Mouse (Mus musculus): Measurements from ENCODE around the gene Vps53.

DNA sequence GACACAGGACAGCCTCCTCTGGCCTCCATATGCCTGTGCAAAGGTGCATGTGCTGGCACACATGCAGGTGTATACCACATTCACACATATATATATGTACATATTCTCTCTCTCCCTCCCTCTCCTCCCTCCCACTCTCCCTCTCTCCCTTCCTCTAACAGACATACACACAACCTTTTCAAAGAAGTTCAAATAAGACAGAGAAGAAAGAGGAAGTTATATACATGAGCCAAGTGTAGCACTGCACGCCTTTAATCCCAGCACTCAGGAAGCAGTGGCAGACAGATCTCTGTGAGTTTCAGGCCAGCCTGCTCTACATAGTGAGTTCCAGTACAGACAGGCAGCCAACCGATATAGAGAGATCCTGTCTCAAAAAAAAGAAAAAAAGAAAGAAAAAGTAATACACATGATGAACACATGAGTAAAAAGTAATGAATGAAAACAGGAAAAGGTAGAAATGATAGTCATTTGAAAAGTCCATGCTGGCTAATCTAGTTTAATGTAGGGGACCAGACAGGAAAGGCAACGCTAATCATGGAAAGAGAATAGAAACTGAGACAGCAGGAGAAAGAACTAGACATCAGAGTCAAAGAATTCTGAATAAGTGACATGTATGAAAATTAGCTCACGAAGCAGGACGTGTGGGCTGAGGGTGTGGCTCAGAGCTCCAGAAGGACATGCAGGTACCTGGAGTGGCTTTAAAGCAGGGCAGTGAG, 26.1 kb downstream of the Vps53 start:
- TF ChIP-seq CTCF (IDR thresholded peaks at IDR 0.05) (no peak), POLR2A (IDR thresholded peaks at IDR 0.05; ENCODE audit: insufficient read depth, low read depth, low read length) (no peak)

Data from heart, adult 2 months (tissue).